In the genomic region with DNA sequence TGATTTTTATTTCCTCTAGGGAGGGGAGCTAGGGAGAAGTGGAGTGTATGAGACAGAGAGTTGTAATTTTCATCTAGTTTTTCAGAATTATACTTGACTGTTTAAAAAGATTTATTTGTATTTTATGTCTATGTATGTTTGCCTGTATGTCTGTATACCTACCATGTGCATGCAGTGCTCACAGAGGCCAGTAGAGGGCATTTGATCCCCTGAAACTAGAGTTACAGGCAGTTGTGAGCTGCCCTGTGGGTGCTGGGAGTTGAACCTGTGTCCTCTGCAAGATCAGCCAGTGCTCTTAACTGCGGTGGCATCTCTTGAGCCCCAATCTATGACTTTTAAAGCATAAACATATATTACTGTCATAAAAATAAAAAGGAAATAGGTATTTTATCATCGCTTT, we compare ENCODE assay signal across 29 mouse cellular contexts. TPM values are rescaled to one million over a fixed set of nuclear protein-coding genes. Genes with fewer than 3 reads are reported as not detected.
DNase-seq lines count a peak whose midpoint lies in the region; ATAC-seq and TF ChIP-seq lines count a peak whose summit lies in the region.
"Had no signal": no experiment of that assay in that cellular context is flagged by ENCODE, and none has a peak within 500 bp of the region (broad histone marks: within the 10 kb centered on the region; RNA-seq: fewer than 3 reads in every experiment).

No protein-coding gene starts in this region.

- H3K27me3 ChIP-seq in intestine, postnatal 0 days (replicated peaks; ENCODE audit: control insufficient read depth, insufficient read depth, low read length) = no peaks in the 10 kb centered on the region
- H3K27me3 ChIP-seq in intestine, embryonic 15.5 days (replicated peaks) = no peaks in the 10 kb centered on the region
- H3K27me3 ChIP-seq in liver, embryonic 14.5 days (ENCODE audit: control insufficient read depth, insufficient read depth, low read length) = no peaks in the 10 kb centered on the region
- no peaks in the 10 kb centered on the region for H3K27me3 ChIP-seq in liver, embryonic 12.5 days (replicated peaks)
- no peaks in the 10 kb centered on the region for H3K27me3 ChIP-seq in Patski
- no peaks in the 10 kb centered on the region for H3K27me3 ChIP-seq in stomach, postnatal 0 days (ENCODE audit: control insufficient read depth, insufficient read depth, low read length)
- no peaks in the 10 kb centered on the region for H3K27me3 ChIP-seq in forebrain, embryonic 11.5 days (ENCODE audit: control insufficient read depth, insufficient read depth, low read length)
- H3K27me3 ChIP-seq: embryonic facial prominence, embryonic 13.5 days; forebrain, embryonic 13.5 days; heart, embryonic 13.5 days; hindbrain, embryonic 15.5 days had no signal

- 96% methylated on average over 2 of the region's 2 CpGs for WGBS in intestine, postnatal 0 days
- 96% methylated on average over 2 of the region's 2 CpGs for WGBS in intestine, embryonic 15.5 days
- 79% methylated on average over 2 of the region's 2 CpGs for WGBS in liver, embryonic 14.5 days (ENCODE audit: insufficient replicate concordance)
- 74% methylated on average over 2 of the region's 2 CpGs for WGBS in liver, embryonic 12.5 days (ENCODE audit: insufficient replicate concordance)
- WGBS in stomach, postnatal 0 days = 98% methylated on average over 2 of the region's 2 CpGs
- WGBS in forebrain, embryonic 11.5 days = 95% methylated on average over 2 of the region's 2 CpGs

- TF ChIP-seq CTCF in intestine, postnatal 0 days (IDR thresholded peaks at IDR 0.05; ENCODE audit: low read depth) = 0 out of 2 replicates have a peak, but pooled peaks have one; percentile 5
- TF ChIP-seq CTCF in liver, embryonic 14.5 days (IDR thresholded peaks at IDR 0.05; ENCODE audit: low read depth) = peak; percentile 33
- TF ChIP-seq CTCF in Patski (IDR thresholded peaks at IDR 0.05) = peak; percentile 58
- TF ChIP-seq CTCF in stomach, postnatal 0 days (IDR thresholded peaks at IDR 0.05; ENCODE audit: low read depth) = peak; percentile 13; the same call in 1 of the 2 replicates

- no peaks in the 10 kb centered on the region for H3K9me3 ChIP-seq in intestine, postnatal 0 days (ENCODE audit: control insufficient read depth)
- no peaks in the 10 kb centered on the region for H3K9me3 ChIP-seq in intestine, embryonic 15.5 days
- H3K9me3 ChIP-seq in liver, embryonic 14.5 days (ENCODE audit: control insufficient read depth, low read length) = no peaks in the 10 kb centered on the region; the same call in 1 of the 2 replicates
- H3K9me3 ChIP-seq in liver, embryonic 12.5 days (replicated peaks) = peaks cover 4% of the 10 kb centered on the region; the same call in 1 of the 2 replicates
- no peaks in the 10 kb centered on the region for H3K9me3 ChIP-seq in stomach, postnatal 0 days (ENCODE audit: control insufficient read depth, low read length)
- H3K9me3 ChIP-seq in forebrain, embryonic 11.5 days (ENCODE audit: control insufficient read depth, low read length) = no peaks in the 10 kb centered on the region
- H3K9me3 ChIP-seq: forebrain, embryonic 13.5 days; heart, embryonic 10.5 days; hindbrain, embryonic 15.5 days had no signal

- DNase-seq in liver, embryonic 14.5 days (ENCODE audit: low read depth in 3 of 3, low spot score in 3 of 3) = no peak
- no peak for DNase-seq in Patski (ENCODE audit: low read depth, low spot score)
- no peak for DNase-seq in stomach, postnatal 0 days (ENCODE audit: low spot score)
- DNase-seq in forebrain, embryonic 11.5 days (ENCODE audit: low spot score) = no peak
- DNase-seq in cerebellum, adult 9-11 months = no peak
- DNase-seq: adrenal gland, adult 2 months; adrenal gland, postnatal 14 days; cerebellum, adult 11 months; cerebellum, adult 2 months; cerebellum, postnatal 10 days; cerebellum, postnatal 36 days; embryo, embryonic 11 days; gastrocnemius, postnatal 10 days; gastrocnemius, postnatal 36 days; heart, adult 2 months; heart, postnatal 14 days; heart, postnatal 4 days had no signal

- no peak overlapping the region for H3K4me3 ChIP-seq in intestine, postnatal 0 days (ENCODE audit: low read depth, low read length)
- H3K4me3 ChIP-seq in intestine, embryonic 15.5 days (replicated peaks) = no peak overlapping the region
- no peak overlapping the region for H3K4me3 ChIP-seq in liver, embryonic 14.5 days (ENCODE audit: insufficient read depth in 1 of 2, low read depth in 2 of 2, low read length in 2 of 2)
- no peak overlapping the region for H3K4me3 ChIP-seq in liver, embryonic 12.5 days
- H3K4me3 ChIP-seq in stomach, postnatal 0 days (ENCODE audit: low read depth, low read length) = no peak overlapping the region
- H3K4me3 ChIP-seq in forebrain, embryonic 11.5 days (ENCODE audit: low read depth, low read length) = no peak overlapping the region
- H3K4me3 ChIP-seq: embryonic facial prominence, embryonic 10.5 days; embryonic facial prominence, embryonic 13.5 days; erythroblast, embryonic 14.5 days; forebrain, embryonic 13.5 days; heart, adult 2 months; heart, embryonic 10.5 days; heart, embryonic 13.5 days; hindbrain, embryonic 15.5 days had no signal

- no peak overlapping the region for H3K9ac ChIP-seq in intestine, postnatal 0 days (ENCODE audit: low read depth, low read length)
- H3K9ac ChIP-seq in intestine, embryonic 15.5 days = no peak overlapping the region
- H3K9ac ChIP-seq in liver, embryonic 14.5 days (replicated peaks) = no peak overlapping the region
- no peak overlapping the region for H3K9ac ChIP-seq in liver, embryonic 12.5 days
- no peak overlapping the region for H3K9ac ChIP-seq in stomach, postnatal 0 days (ENCODE audit: low read length)
- H3K9ac ChIP-seq in forebrain, embryonic 11.5 days (ENCODE audit: low read length) = no peak overlapping the region
- H3K9ac ChIP-seq: embryonic facial prominence, embryonic 13.5 days; forebrain, embryonic 13.5 days; heart, embryonic 13.5 days; hindbrain, embryonic 15.5 days had no signal

- ATAC-seq in intestine, postnatal 0 days = no peak
- ATAC-seq in intestine, embryonic 15.5 days = no peak
- no peak for ATAC-seq in liver, embryonic 14.5 days (ENCODE audit: insufficient read depth)
- ATAC-seq in liver, embryonic 12.5 days = no peak
- no peak for ATAC-seq in Patski
- no peak for ATAC-seq in stomach, postnatal 0 days (ENCODE audit: low FRiP score, low TSS enrichment)
- ATAC-seq in forebrain, embryonic 11.5 days (replicated peaks; ENCODE audit: low FRiP score) = no peak
- ATAC-seq: forebrain, embryonic 13.5 days; forebrain, embryonic 16.5 days had no signal

- H3K4me2 ChIP-seq in intestine, postnatal 0 days (replicated peaks; ENCODE audit: low read depth) = no peak overlapping the region
- no peak overlapping the region for H3K4me2 ChIP-seq in intestine, embryonic 15.5 days (replicated peaks)
- H3K4me2 ChIP-seq in liver, embryonic 14.5 days (ENCODE audit: low read depth) = no peak overlapping the region
- no peak overlapping the region for H3K4me2 ChIP-seq in liver, embryonic 12.5 days
- H3K4me2 ChIP-seq in stomach, postnatal 0 days (replicated peaks; ENCODE audit: low read depth) = no peak overlapping the region
- H3K4me2 ChIP-seq in forebrain, embryonic 11.5 days (ENCODE audit: low read depth, low read length, severe bottlenecking) = no peak overlapping the region
- H3K4me2 ChIP-seq: embryonic facial prominence, embryonic 13.5 days; forebrain, embryonic 13.5 days; heart, embryonic 13.5 days; hindbrain, embryonic 15.5 days had no signal

- CTCF ChIA-PET in Patski (lab: Charles Lee) = interaction anchor here (0.7 to 1.7 kb wide), 3 partner anchors 9 to 19 kb away, joined by 3 to 5 read pairs (median 4); no protein-coding TSS in a partner anchor

- no peaks in the 10 kb centered on the region for H3K36me3 ChIP-seq in intestine, postnatal 0 days (ENCODE audit: control insufficient read depth, insufficient read depth)
- H3K36me3 ChIP-seq in intestine, embryonic 15.5 days = no peaks in the 10 kb centered on the region
- no peaks in the 10 kb centered on the region for H3K36me3 ChIP-seq in liver, embryonic 14.5 days (replicated peaks; ENCODE audit: control insufficient read depth, insufficient read depth, low read depth)
- no peaks in the 10 kb centered on the region for H3K36me3 ChIP-seq in liver, embryonic 12.5 days
- no peaks in the 10 kb centered on the region for H3K36me3 ChIP-seq in stomach, postnatal 0 days (ENCODE audit: control insufficient read depth, insufficient read depth, low read length)
- no peaks in the 10 kb centered on the region for H3K36me3 ChIP-seq in forebrain, embryonic 11.5 days (ENCODE audit: control insufficient read depth, insufficient read depth, low read length)
- H3K36me3 ChIP-seq: embryonic facial prominence, embryonic 10.5 days; embryonic facial prominence, embryonic 13.5 days; G1E; heart, embryonic 10.5 days; heart, embryonic 13.5 days; hindbrain, embryonic 15.5 days had no signal

- TF ChIP-seq EP300 in liver, embryonic 14.5 days (IDR thresholded peaks at IDR 0.05; ENCODE audit: low read depth) = no peak
- no peak for TF ChIP-seq EP300 in stomach, postnatal 0 days (optimal IDR thresholded peaks at IDR 0.05)

- POLR2A ChIA-PET in Patski (lab: Charles Lee) = no interaction called here

- H3K27ac ChIP-seq in intestine, postnatal 0 days (ENCODE audit: low read depth, low read length) = no peak overlapping the region
- no peak overlapping the region for H3K27ac ChIP-seq in intestine, embryonic 15.5 days
- no peak overlapping the region for H3K27ac ChIP-seq in liver, embryonic 14.5 days
- H3K27ac ChIP-seq in liver, embryonic 12.5 days = no peak overlapping the region
- no peak overlapping the region for H3K27ac ChIP-seq in stomach, postnatal 0 days (replicated peaks)
- H3K27ac ChIP-seq in forebrain, embryonic 11.5 days (ENCODE audit: low read depth, low read length) = no peak overlapping the region
- H3K27ac ChIP-seq: embryonic facial prominence, embryonic 10.5 days; embryonic facial prominence, embryonic 13.5 days; forebrain, embryonic 13.5 days; heart, adult 2 months; heart, embryonic 10.5 days; heart, embryonic 13.5 days; hindbrain, embryonic 15.5 days had no signal

- in situ Hi-C loops in Patski (cut with MboI; ENCODE audit: low pct_unique_long_range_greater_than_20kb) = no loop called here

- H3K4me1 ChIP-seq in intestine, postnatal 0 days (replicated peaks; ENCODE audit: control insufficient read depth, insufficient read depth, low read length) = no peaks in the 10 kb centered on the region
- no peaks in the 10 kb centered on the region for H3K4me1 ChIP-seq in intestine, embryonic 15.5 days (replicated peaks)
- H3K4me1 ChIP-seq in liver, embryonic 14.5 days (replicated peaks; ENCODE audit: control insufficient read depth in 2 of 2, insufficient read depth in 2 of 2, low read length in 1 of 2) = no peaks in the 10 kb centered on the region
- no peaks in the 10 kb centered on the region for H3K4me1 ChIP-seq in liver, embryonic 12.5 days
- no peaks in the 10 kb centered on the region for H3K4me1 ChIP-seq in stomach, postnatal 0 days (replicated peaks; ENCODE audit: control insufficient read depth, insufficient read depth)
- H3K4me1 ChIP-seq in forebrain, embryonic 11.5 days (replicated peaks; ENCODE audit: control insufficient read depth, insufficient read depth, low read length) = no peaks in the 10 kb centered on the region
- H3K4me1 ChIP-seq: forebrain, embryonic 13.5 days; heart, embryonic 13.5 days; hindbrain, embryonic 15.5 days had no signal

RNA-seq across cellular contexts. Expression of a gene that starts 15.5 kb away (rescaled TPM):
- polyA plus RNA-seq in intestine, postnatal 0 days (2015; fragmentation: Nextera tagmentation; extraction: Ambion mirVana) = 0.07 TPM in 2 replicates
- 0.03 and 0.05 TPM in 2 replicates for polyA plus RNA-seq in intestine, embryonic 15.5 days (2015; fragmentation: Nextera tagmentation; extraction: Ambion mirVana)
- 0.02 TPM in 1 of 2 replicates, not detected in the other for polyA plus RNA-seq in liver, embryonic 14.5 days (2012; rRNA removed)
- polyA plus RNA-seq in liver, embryonic 14.5 days (2014; fragmentation: Nextera tagmentation; extraction: Ambion mirVana) = 0.03 and 0.09 TPM in 2 replicates
- 0.06 TPM in 1 of 2 replicates, not detected in the other for polyA plus RNA-seq in liver, embryonic 12.5 days (2016; fragmentation: Nextera tagmentation; extraction: Ambion mirVana)
- 0.04 TPM for polyA plus RNA-seq in Patski (2021)
- polyA plus RNA-seq in stomach, postnatal 0 days (2015; fragmentation: Nextera tagmentation; extraction: Ambion mirVana) = 0.27 and 0.30 TPM in 2 replicates
- 0.19 and 0.20 TPM in 2 replicates for polyA plus RNA-seq in forebrain, embryonic 11.5 days (2014; fragmentation: Nextera tagmentation; extraction: Ambion mirVana)
- polyA plus RNA-seq: erythroblast, embryonic 14.5 days; G1E had no signal

Comparison
In these comparisons a context has a peak if more than half of its experiments do, and no peak if none do; other contexts are left out.
1. CTCF ChIP-seq: peak in every context shown above with its lines; median percentile 58 in Patski; 33 in liver, embryonic 14.5 days; 13 in stomach, postnatal 0 days; 5 in intestine, postnatal 0 days.